Mouse (Mus musculus) thymus, adult 2 months (tissue): ENCODE data around the gene Map3k6. TPM values are rescaled to one million over a fixed set of nuclear protein-coding genes. Genes with fewer than 3 reads are reported as not detected.

Experiments used
- DNase-seq: peaks from one replicate; pipeline ENCODE4 v3.0.0; 2021
- H3K27ac ChIP-seq: fragments of 200-500 bp; 2 replicates; pipeline ENCODE4 v1.5.1; 2012; ENCODE audit warnings: low read length, control low read depth; ENCODE audit not compliant: control insufficient read depth, insufficient read depth
- H3K27me3 ChIP-seq: fragments of 200-500 bp; 2 replicates; pipeline ENCODE4 v1.6.1; 2012; ENCODE audit warnings: mild to moderate bottlenecking, low read length, moderate library complexity, mixed read lengths; ENCODE audit not compliant: control insufficient read depth, insufficient read depth
- H3K36me3 ChIP-seq: fragments of 200-500 bp; 2 replicates; pipeline ENCODE4 v1.6.1; 2012; ENCODE audit warnings: mild to moderate bottlenecking, low read length, moderate library complexity; ENCODE audit not compliant: control insufficient read depth, insufficient read depth
- H3K4me1 ChIP-seq: fragments of 200-500 bp; replicated peaks from 2 replicates; pipeline ENCODE4 v1.6.1; 2012; ENCODE audit warnings: low read length; ENCODE audit not compliant: control insufficient read depth, insufficient read depth
- H3K4me3 ChIP-seq: fragments of 200-500 bp; 2 replicates; pipeline ENCODE4 v1.5.1; 2012; ENCODE audit warnings: mild to moderate bottlenecking, low read length, control low read depth, moderate library complexity; ENCODE audit not compliant: control insufficient read depth, insufficient read depth
- CTCF ChIP-seq: fragments of 200-500 bp; IDR thresholded peaks from 2 replicates; pipeline ENCODE4 v1.5.1; 2012; ENCODE audit warnings: mild to moderate bottlenecking, control low read depth, low read length, moderate library complexity, borderline replicate concordance; ENCODE audit not compliant: control insufficient read depth, poor library complexity, insufficient read depth; ENCODE audit errors: extremely low read depth
- POLR2A ChIP-seq: fragments of 200-500 bp; IDR thresholded peaks from 2 replicates; pipeline ENCODE4 v1.6.1; 2012; ENCODE audit warnings: mild to moderate bottlenecking, low read length, control low read depth, moderate library complexity; ENCODE audit not compliant: control insufficient read depth, poor library complexity, insufficient read depth; ENCODE audit errors: extremely low read depth
- WGBS: fragments of 180-500 bp; shearing (Covaris S2); methylation state at CpG from one replicate; pipeline ENCODE4 v1.1.7; 2018; 5-methylcytosine and 5-hydroxymethylcytosine counted together
- polyA plus RNA-seq: library from polyadenylated mRNA; depleted of rRNA; stranded (reverse); fragments of >200 nt; gene quantifications from 2 replicates; pipeline ENCODE4 v1.2.3, GENCODE M21; 2012

The Map3k6 gene
- polyA plus RNA-seq, 1 experiment: 4.6 TPM

- 98% methylated on average over 1 of the region's 1 CpGs for WGBS
- TF ChIP-seq CTCF (no peak), POLR2A (no peak)
- H3K4me1 ChIP-seq: peaks cover 17% of the 10 kb centered on the region
- H3K36me3 ChIP-seq: peaks cover 11% of the 10 kb centered on the region
- no peak for DNase-seq
- no peaks in the 10 kb centered on the region for H3K27me3 ChIP-seq
- H3K4me3 ChIP-seq: no peak overlapping the region
- H3K27ac ChIP-seq: no peak overlapping the region
Measured at GRCm38 (mm10) chr4:133291255-133291654, 50.6 kb downstream of the Map3k6 start.

- H3K27me3 ChIP-seq: no peaks in the 10 kb centered on the region
- H3K36me3 ChIP-seq: peaks cover 13% of the 10 kb centered on the region
- peaks cover 17% of the 10 kb centered on the region for H3K4me1 ChIP-seq
- no peak overlapping the region for H3K4me3 ChIP-seq
- DNase-seq: peak; percentile 27
- peak overlapping the region; percentile 48; the same call in 1 of the 2 replicates for H3K27ac ChIP-seq
- 64% methylated on average over 4 of the region's 4 CpGs for WGBS
- TF ChIP-seq POLR2A: no peak
- no peak for TF ChIP-seq CTCF
Measured at GRCm38 (mm10) chr4:133292405-133292804, 51.8 kb downstream of the Map3k6 start.

GRCm38 (mm10) chr4:133292901-133293843, 52.6 kb downstream of the Map3k6 start:
- WGBS: 37% methylated on average over 24 of the region's 24 CpGs
- H3K4me1 ChIP-seq: peaks cover 21% of the 10 kb centered on the region
- H3K36me3 ChIP-seq: peaks cover 13% of the 10 kb centered on the region
- no peak for TF ChIP-seq CTCF
- no peak for TF ChIP-seq POLR2A
- H3K27ac ChIP-seq: peak overlapping the region; percentile 73
- peak; percentile 55 for DNase-seq
- H3K4me3 ChIP-seq: no peak overlapping the region
- H3K27me3 ChIP-seq: no peaks in the 10 kb centered on the region

GRCm38 (mm10) chr4:133294084-133294483, 53.5 kb downstream of the Map3k6 start:
- Histone ChIP-seq H3K36me3 (peaks cover 13% of the 10 kb centered on the region), H3K27me3 (no peaks in the 10 kb centered on the region), H3K4me3 (no peak overlapping the region), H3K4me1 (peaks cover 31% of the 10 kb centered on the region), H3K27ac (no peak overlapping the region)
- 95% methylated on average over 11 of the region's 11 CpGs for WGBS
- no peak for DNase-seq
- TF ChIP-seq CTCF (no peak), POLR2A (no peak)

DNA sequence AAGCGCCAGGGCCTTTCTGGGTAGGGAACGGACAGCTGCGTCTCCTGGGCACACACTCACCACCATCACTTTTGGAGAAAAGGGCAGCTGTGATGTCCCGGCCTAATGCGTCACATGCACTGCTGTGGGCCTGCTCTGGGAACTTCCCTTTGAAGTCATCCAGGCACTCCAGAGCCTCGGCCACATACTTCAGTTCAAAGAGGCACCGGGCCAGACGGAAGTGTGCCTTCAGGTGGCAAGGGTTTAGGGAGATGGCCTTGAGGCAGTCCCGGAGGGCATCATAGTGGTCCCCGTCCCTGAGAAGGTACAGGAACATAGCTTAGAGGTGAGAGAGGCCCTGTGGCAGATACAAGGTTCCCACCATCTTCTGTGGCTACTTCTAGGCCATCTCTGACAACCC, 56.7 kb downstream of the Map3k6 start:
- TF ChIP-seq POLR2A: no peak
- TF ChIP-seq CTCF: no peak
- WGBS: 78% methylated on average over 10 of the region's 10 CpGs
- peak; percentile 19 for DNase-seq
- no peaks in the 10 kb centered on the region for H3K27me3 ChIP-seq
- H3K4me1 ChIP-seq: peaks cover 36% of the 10 kb centered on the region
- no peak overlapping the region for H3K4me3 ChIP-seq
- peaks cover 25% of the 10 kb centered on the region for H3K36me3 ChIP-seq
- H3K27ac ChIP-seq: no peak overlapping the region

DNA sequence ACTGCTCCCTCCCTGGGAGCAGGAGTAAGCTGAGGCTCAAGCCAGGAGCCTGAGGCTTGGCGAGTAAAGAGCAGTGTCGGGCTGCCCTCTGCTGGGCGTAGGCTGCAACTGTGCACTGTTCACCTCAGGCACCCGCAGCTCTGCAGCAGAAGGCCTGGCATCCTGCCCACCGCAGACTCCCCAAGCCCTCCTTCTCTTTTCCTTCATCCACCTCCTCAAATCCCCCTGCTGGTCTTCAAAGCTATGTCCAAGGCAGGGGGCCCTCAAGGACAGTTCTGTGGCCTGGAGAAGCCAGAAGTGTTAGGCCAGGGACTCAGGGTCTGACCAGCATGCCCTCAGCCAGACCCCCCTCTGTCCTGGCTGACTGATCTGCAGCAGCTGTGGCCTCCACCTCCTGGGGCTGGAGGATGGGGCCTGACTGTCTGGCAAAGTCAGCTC, 57.2 kb downstream of the Map3k6 start:
- peak overlapping the region; percentile 81 for H3K27ac ChIP-seq
- H3K4me3 ChIP-seq: no peak overlapping the region
- DNase-seq: peak; percentile 88
- H3K36me3 ChIP-seq: peaks cover 25% of the 10 kb centered on the region
- no peak for TF ChIP-seq POLR2A
- TF ChIP-seq CTCF: peak; percentile 96
- WGBS: 5% methylated on average over 5 of the region's 5 CpGs
- H3K27me3 ChIP-seq: no peaks in the 10 kb centered on the region
- H3K4me1 ChIP-seq: peaks cover 31% of the 10 kb centered on the region
